Comparison of ENCODE assay signal across 8 mouse cellular contexts in genomic region chr16:16201991-16202390, GRCm38 (mm10). TPM values are rescaled to one million over a fixed set of nuclear protein-coding genes. Genes with fewer than 3 reads are reported as not detected.
DNase-seq lines count a peak whose midpoint lies in the region; ATAC-seq and TF ChIP-seq lines count a peak whose summit lies in the region.
"Not testable (repeated sequence)": the region's sequence is repeated elsewhere in the genome, so short reads cannot be mapped to it uniquely, and the experiment has no call there.

No protein-coding gene starts in this region.

- not testable (repeated sequence) for TF ChIP-seq POLR2A in heart, adult 2 months (IDR thresholded peaks at IDR 0.05; ENCODE audit: insufficient read depth, low read depth, low read length)

- H3K9me3 ChIP-seq in intestine, postnatal 0 days (ENCODE audit: control insufficient read depth): not testable (repeated sequence)

- not testable (repeated sequence) for H3K36me3 ChIP-seq in heart, adult 2 months (ENCODE audit: control insufficient read depth, insufficient read depth, low read length); intestine, postnatal 0 days (ENCODE audit: control insufficient read depth, insufficient read depth)

- not testable (repeated sequence) for H3K4me1 ChIP-seq in heart, adult 2 months (ENCODE audit: control insufficient read depth, insufficient read depth, low read length); intestine, postnatal 0 days (replicated peaks; ENCODE audit: control insufficient read depth, insufficient read depth, low read length)

- TF ChIP-seq CTCF in heart, adult 2 months (IDR thresholded peaks at IDR 0.05): peak; percentile 77
- TF ChIP-seq CTCF in intestine, postnatal 0 days (IDR thresholded peaks at IDR 0.05; ENCODE audit: low read depth): peak; percentile 85
- TF ChIP-seq CTCF in left cerebral cortex, adult 2 months (IDR thresholded peaks at IDR 0.05): peak; percentile 60

- not testable (repeated sequence) for H3K79me2 ChIP-seq in heart, adult 2 months (replicated peaks; ENCODE audit: control insufficient read depth, insufficient read depth, low read length)

- H3K27me3 ChIP-seq in heart, adult 2 months (ENCODE audit: control insufficient read depth, insufficient read depth, low read length); intestine, postnatal 0 days (replicated peaks; ENCODE audit: control insufficient read depth, insufficient read depth, low read length): not testable (repeated sequence)

- TF ChIP-seq EP300 in heart, adult 2 months (IDR thresholded peaks at IDR 0.05; ENCODE audit: insufficient read depth, low read depth, low read length): peak; percentile 62; the same call in 1 of the 2 replicates

- 19% methylated on average over 8 of the region's 8 CpGs for WGBS in heart, adult 2 months
- 35% methylated on average over 8 of the region's 8 CpGs for WGBS in intestine, postnatal 0 days

- peak; percentile 17 for DNase-seq in CD4-positive helper T cell, adult 2 months (ENCODE audit: low read depth, low spot score)
- DNase-seq in adrenal gland, adult 2 months: peak; percentile 54
- peak; percentile 79 for DNase-seq in embryo, embryonic 10.5 days (ENCODE audit: low spot score)
- DNase-seq in heart, adult 2 months: peak in 1 of 2 experiments; percentile 38
- DNase-seq in left cerebral cortex, adult 2 months (ENCODE audit: extremely low spot score in 1 of 2, low spot score in 2 of 2): peak in 1 of 2 experiments; percentile 36
- DNase-seq in lung, postnatal 25 days (ENCODE audit: low spot score): peak; percentile 35
- peak; percentile 65 for DNase-seq in retina, postnatal 1 day

- ATAC-seq in intestine, postnatal 0 days: peak; percentile 59; the same call in 1 of the 2 replicates

- not testable (repeated sequence) for H3K4me2 ChIP-seq in intestine, postnatal 0 days (replicated peaks; ENCODE audit: low read depth)

- H3K27ac ChIP-seq in heart, adult 2 months; intestine, postnatal 0 days (ENCODE audit: low read depth, low read length); left cerebral cortex, adult 2 months: not testable (repeated sequence)

- H3K9ac ChIP-seq in heart, adult 2 months (ENCODE audit: low read depth, low read length); intestine, postnatal 0 days (ENCODE audit: low read depth, low read length): not testable (repeated sequence)

- intact Hi-C loops in heart, adult 2 months (cut with DNase I): loop anchor here (2.0 kb wide), 2 partner anchors 101 to 381 kb away; partner anchors contain the start of gene Yars2
- intact Hi-C loops in left cerebral cortex, adult 2 months (cut with DNase I): loop anchor here (1.0 kb wide), 1 partner anchor 100 kb away; the partner anchor contains the start of gene Yars2

- not testable (repeated sequence) for H3K4me3 ChIP-seq in heart, adult 2 months; intestine, postnatal 0 days (ENCODE audit: low read depth, low read length); left cerebral cortex, adult 2 months

RNA-seq across cellular contexts. Expression of gene Pkp2, which starts 11.1 kb away (rescaled TPM):
- 1 to 10 TPM; 3.0 to 4.1 TPM for total RNA-seq in adrenal gland, adult 2 months (2021)
- polyA plus RNA-seq in adrenal gland, adult 2 months (2012; rRNA removed): 3.6 and 5.7 TPM in 2 replicates
- total RNA-seq in heart, adult 2 months (2021): 100 to 1,000 TPM; 123 to 133 TPM
- polyA plus RNA-seq in heart, adult 2 months (2012; rRNA removed): 62.3 and 74.5 TPM in 2 replicates
- 14.9 and 15.5 TPM in 2 replicates for polyA plus RNA-seq in intestine, postnatal 0 days (2015; fragmentation: Nextera tagmentation; extraction: Ambion mirVana)
- 1 to 10 TPM; 5.9 to 9.6 TPM for total RNA-seq in left cerebral cortex, adult 2 months (2021)

Comparison
In these comparisons a context has a peak if more than half of its experiments do, and no peak if none do; other contexts are left out.
1. RNA of gene Pkp2, which starts 11.1 kb away (total RNA-seq): 123 to 133 TPM in heart, adult 2 months; 5.9 to 9.6 TPM in left cerebral cortex, adult 2 months and 3.0 to 4.1 TPM in adrenal gland, adult 2 months; every median in the first group is over 10 times any median in the second.
2. Peak in every context shown above with its lines, with median percentiles within 50 percentile points of each other: CTCF ChIP-seq.